Mouse (Mus musculus) MEL (cell line): ENCODE data around the gene Slc7a6os. TPM values are rescaled to one million over a fixed set of nuclear protein-coding genes. Genes with fewer than 3 reads are reported as not detected.

ENCODE experiments used
- DNase-seq: peaks from one replicate; pipeline ENCODE4 v3.0.0; 2011; ENCODE audit warnings: low read depth, low spot score
- H3K27ac ChIP-seq: 2 replicates; pipeline ENCODE4 v1.5.1; 2012; ENCODE audit warnings: low read depth, mild to moderate bottlenecking, control low read depth, low read length, moderate library complexity; ENCODE audit not compliant: control insufficient read depth
- H3K27me3 ChIP-seq, 2 experiments: fragments of 150-350 bp in 1 of 2; sonication (generic) in 1 of 2; 2 replicates each; pipeline ENCODE4 v1.6.1; 2012; ENCODE audit warnings: low read length in 2 of 2, mild to moderate bottlenecking in 2 of 2, improper control_type of control experiment in 1 of 2, moderate library complexity in 1 of 2; ENCODE audit not compliant: insufficient read depth in 2 of 2, control insufficient read depth in 1 of 2
- H3K36me3 ChIP-seq, 2 experiments: 2 replicates each; pipeline ENCODE4 v1.6.1; 2012 to 2014; ENCODE audit warnings: low read length in 2 of 2, improper control_type of control experiment in 1 of 2, inconsistent platforms in 1 of 2, mild to moderate bottlenecking in 1 of 2; ENCODE audit not compliant: insufficient read depth in 2 of 2, control insufficient read depth in 1 of 2
- H3K4me1 ChIP-seq, 2 experiments: fragments of 150-350 bp in 1 of 2; sonication (generic) in 1 of 2; 2 replicates each; pipeline ENCODE4 v1.6.1; 2012; ENCODE audit warnings: low read length in 2 of 2, improper control_type of control experiment in 1 of 2, mild to moderate bottlenecking in 1 of 2; ENCODE audit not compliant: insufficient read depth in 2 of 2, control insufficient read depth in 1 of 2
- H3K4me3 ChIP-seq, 2 experiments: fragments of 150-350 bp in 1 of 2; sonication (generic) in 1 of 2; 2 replicates each; pipeline ENCODE4 v1.5.1; 2012; ENCODE audit warnings: low read depth in 2 of 2, low read length in 2 of 2, mild to moderate bottlenecking in 2 of 2, moderate library complexity in 2 of 2, control low read depth in 1 of 2, improper control_type of control experiment in 1 of 2; ENCODE audit not compliant: control insufficient read depth in 1 of 2, insufficient read depth in 1 of 2
- H3K79me2 ChIP-seq: 2 replicates; pipeline ENCODE4 v1.6.1; 2012; ENCODE audit warnings: mild to moderate bottlenecking, low read length, moderate library complexity; ENCODE audit not compliant: control insufficient read depth, poor library complexity, insufficient read depth
- H3K9ac ChIP-seq: 2 replicates; pipeline ENCODE4 v1.6.1; 2012; ENCODE audit warnings: low read depth, mild to moderate bottlenecking, control low read depth, low read length, moderate library complexity; ENCODE audit not compliant: control insufficient read depth, poor library complexity, severe bottlenecking
- H3K9me3 ChIP-seq: fragments of 150-350 bp; sonication (generic); replicated peaks from 2 replicates; pipeline ENCODE4 v1.6.1; 2012; ENCODE audit warnings: mild to moderate bottlenecking, low read length, improper control_type of control experiment, moderate library complexity; ENCODE audit not compliant: insufficient read depth
- BHLHE40 ChIP-seq: IDR thresholded peaks from 2 replicates; pipeline ENCODE4 v1.6.1; 2012; ENCODE audit warnings: low read depth, mild to moderate bottlenecking, inconsistent platforms, low read length, improper control_type of control experiment, borderline replicate concordance
- CHD1 ChIP-seq: IDR thresholded peaks from 2 replicates; pipeline ENCODE4 v1.6.1; 2012; ENCODE audit warnings: low read depth, mild to moderate bottlenecking, inconsistent platforms, low read length, improper control_type of control experiment
- EP300 ChIP-seq, 2 experiments: IDR thresholded peaks; 2 replicates each; pipeline ENCODE4 v1.6.1; 2011; ENCODE audit warnings: improper control_type of control experiment in 2 of 2, low read length in 2 of 2, low read depth in 1 of 2, mild to moderate bottlenecking in 1 of 2
- ETS1 ChIP-seq: IDR thresholded peaks from 2 replicates; pipeline ENCODE4 v1.6.1; 2012; ENCODE audit warnings: low read depth, mild to moderate bottlenecking, inconsistent platforms, low read length, improper control_type of control experiment, moderate library complexity
- GATA1 ChIP-seq: IDR thresholded peaks from 2 replicates; pipeline ENCODE4 v1.6.1; 2011; ENCODE audit warnings: low read depth, low read length, improper control_type of control experiment
- JUND ChIP-seq: IDR thresholded peaks from 2 replicates; pipeline ENCODE4 v1.6.1; 2011; ENCODE audit warnings: low read depth, mild to moderate bottlenecking, improper control_type of control experiment, low read length
- KAT2A ChIP-seq: conservative IDR thresholded peaks from 2 replicates; pipeline ENCODE4 v1.6.1; 2012; ENCODE audit warnings: low read depth, low read length, improper control_type of control experiment, inconsistent platforms
- MAFK ChIP-seq: IDR thresholded peaks from 2 replicates; pipeline ENCODE4 v1.6.1; 2011; ENCODE audit warnings: low read depth, mild to moderate bottlenecking, low read length, improper control_type of control experiment, borderline replicate concordance
- MAX ChIP-seq: IDR thresholded peaks from 2 replicates; pipeline ENCODE4 v1.6.1; 2011; ENCODE audit warnings: low read length, improper control_type of control experiment
- MAZ ChIP-seq: IDR thresholded peaks from 2 replicates; pipeline ENCODE4 v1.6.1; 2012; ENCODE audit warnings: low read depth, mild to moderate bottlenecking, inconsistent platforms, low read length, improper control_type of control experiment
- MEF2A ChIP-seq: IDR thresholded peaks from 2 replicates; pipeline ENCODE4 v1.6.1; 2014; ENCODE audit warnings: low read depth, mild to moderate bottlenecking, inconsistent platforms, low read length, improper control_type of control experiment; ENCODE audit not compliant: poor library complexity, insufficient replicate concordance, severe bottlenecking; ENCODE audit errors: extremely low read depth
- MXI1 ChIP-seq: IDR thresholded peaks from 2 replicates; pipeline ENCODE4 v1.6.1; 2011; ENCODE audit warnings: mild to moderate bottlenecking, low read depth, low read length, improper control_type of control experiment
- MYB ChIP-seq: IDR thresholded peaks from 2 replicates; pipeline ENCODE4 v1.6.1; 2011; ENCODE audit warnings: mild to moderate bottlenecking, low read depth, low read length, improper control_type of control experiment
- MYC ChIP-seq: IDR thresholded peaks from 2 replicates; pipeline ENCODE4 v1.6.1; 2011; ENCODE audit warnings: low read depth, mild to moderate bottlenecking, low read length, improper control_type of control experiment, moderate library complexity
- POLR2AphosphoS2 ChIP-seq: IDR thresholded peaks from 2 replicates; pipeline ENCODE4 v1.6.1; 2011; ENCODE audit warnings: low read length, improper control_type of control experiment
- RCOR1 ChIP-seq: IDR thresholded peaks from 2 replicates; pipeline ENCODE4 v1.6.1; 2012; ENCODE audit warnings: low read depth, mild to moderate bottlenecking, inconsistent platforms, low read length, improper control_type of control experiment
- SIN3A ChIP-seq: IDR thresholded peaks from 2 replicates; pipeline ENCODE4 v1.6.1; 2012; ENCODE audit warnings: low read length, improper control_type of control experiment, inconsistent platforms
- SMC3 ChIP-seq: IDR thresholded peaks from 2 replicates; pipeline ENCODE4 v1.6.1; 2011; ENCODE audit warnings: low read depth, low read length, improper control_type of control experiment
- TAL1 ChIP-seq: IDR thresholded peaks from 2 replicates; pipeline ENCODE4 v1.6.1; 2012; ENCODE audit warnings: mild to moderate bottlenecking, inconsistent platforms, low read length, moderate library complexity, mixed read lengths
- TBP ChIP-seq: IDR thresholded peaks from 2 replicates; pipeline ENCODE4 v1.8.0; 2011; ENCODE audit warnings: low read depth, low read length, improper control_type of control experiment
- TCF12 ChIP-seq: IDR thresholded peaks from 2 replicates; pipeline ENCODE4 v1.6.1; 2014; ENCODE audit warnings: low read depth, mild to moderate bottlenecking, inconsistent platforms, low read length, improper control_type of control experiment, moderate library complexity
- UBTF ChIP-seq: IDR thresholded peaks from 2 replicates; pipeline ENCODE4 v1.6.1; 2012; ENCODE audit warnings: low read depth, mild to moderate bottlenecking, inconsistent platforms, low read length, improper control_type of control experiment, moderate library complexity, borderline replicate concordance; ENCODE audit not compliant: insufficient read depth
- USF1 ChIP-seq: IDR thresholded peaks from 2 replicates; pipeline ENCODE4 v1.6.1; 2014; ENCODE audit warnings: low read depth, mild to moderate bottlenecking, inconsistent platforms, low read length, improper control_type of control experiment, moderate library complexity
- ZKSCAN1 ChIP-seq: IDR thresholded peaks from 2 replicates; pipeline ENCODE4 v1.6.1; 2012; ENCODE audit warnings: low read depth, mild to moderate bottlenecking, inconsistent platforms, low read length, improper control_type of control experiment, moderate library complexity
- ZMIZ1 ChIP-seq: IDR thresholded peaks from 2 replicates; pipeline ENCODE4 v1.6.1; 2012; ENCODE audit warnings: low read depth, mild to moderate bottlenecking, inconsistent platforms, low read length, improper control_type of control experiment, moderate library complexity
- ZNF384 ChIP-seq: IDR thresholded peaks from 2 replicates; pipeline ENCODE4 v1.6.1; 2012; ENCODE audit warnings: low read depth, mild to moderate bottlenecking, inconsistent platforms, low read length, improper control_type of control experiment
- polyA plus RNA-seq, 2 experiments: library from polyadenylated mRNA; stranded (reverse) in 1 of 2; unstranded in 1 of 2; fragments of >175 nt in 1 of 2; fragments of >200 nt in 1 of 2; gene quantifications; 2 replicates each; pipeline versions ENCODE4 v1.2.1 to v1.2.4; 2012; ENCODE audit warnings: low replicate concordance in 2 of 2, low read depth in 1 of 2; ENCODE audit not compliant: insufficient read length in 2 of 2, insufficient read depth in 1 of 2, missing spikeins in 1 of 2
- total RNA-seq: library from RNA; depleted of rRNA; stranded (reverse); fragments of 300-350 nt; gene quantifications from 2 replicates; pipeline ENCODE4 v1.2.3, GENCODE M21; 2012

The Slc7a6os gene
- total and polyA plus RNA-seq, 3 experiments, result 52.0 to 53.6 TPM; not detected in 1

GRCm38 (mm10) chr8:106191639-106192038 lies 19.1 kb downstream of the Slc7a6os start:
- Histone ChIP-seq H3K36me3 (peaks cover 16 to 52% of the 10 kb centered on the region in 2 experiments), H3K27ac (peak overlapping the region; percentile 87), H3K9me3 (no peaks in the 10 kb centered on the region), H3K4me1 (peaks cover 31 to 44% of the 10 kb centered on the region in 2 experiments), H3K9ac (0 out of 2 replicates have a peak overlapping the region, but pooled peaks have one; percentile 32), H3K79me2 (no peaks in the 10 kb centered on the region), H3K27me3 (no peaks in the 10 kb centered on the region), H3K4me3 (no peak overlapping the region)
- peak; percentile 91 for DNase-seq
- TF ChIP-seq ZMIZ1 (peak; percentile 24; the same call in 1 of the 2 replicates), MYC (peak; percentile 91), USF1 (peak; percentile 52; the same call in 1 of the 2 replicates), MYB (no peak), TAL1 (peak; percentile 82), ZKSCAN1 (no peak), CHD1 (0 out of 2 replicates have a peak, but pooled peaks have one; percentile 2), MXI1 (peak; percentile 78), JUND (no peak), ZNF384 (no peak), MAX (peak; percentile 65; the same call in 1 of the 2 replicates), RCOR1 (peak; percentile 100), KAT2A (no peak), EP300 (IDR thresholded peaks at IDR 0.05; ENCODE audit: low read depth in 1 of 2, low read length in 2 of 2) (peak; percentile 89 to 95), UBTF (no peak), SIN3A (peak; percentile 81), ETS1 (peak; percentile 90), MAZ (peak; percentile 83; the same call in 1 of the 2 replicates), POLR2AphosphoS2 (no peak), MEF2A (no peak), BHLHE40 (peak; percentile 63; the same call in 1 of the 2 replicates), TCF12 (peak; percentile 93), TBP (0 out of 2 replicates have a peak, but pooled peaks have one; percentile 31), GATA1 (peak; percentile 94), SMC3 (0 out of 2 replicates have a peak, but pooled peaks have one; percentile 12), MAFK (peak; percentile 66; the same call in 1 of the 2 replicates)
